Mouse (Mus musculus): ENCODE measurements at regions not wholly inside any gene's neighbourhood (a gene's known extent, or its start where the extent isn't known, plus 50 kb on each side); places are given as distances from the start of the nearest gene placed in this dataset.

GRCm38 (mm10) chr11:82602818-82603217, 161.3 kb downstream of the Cct6b start:
- TF ChIP-seq CTCF (IDR thresholded peaks at IDR 0.05; ENCODE audit: low read depth, low read length) (no peak), POLR2A (IDR thresholded peaks at IDR 0.05; ENCODE audit: insufficient read depth, low read length) (no peak)
